Mouse (Mus musculus): ENCODE data around the gene Ncor2. TPM values are rescaled to one million over a fixed set of nuclear protein-coding genes. Genes with fewer than 3 reads are reported as not detected.
A peak's percentile ranks its signal among the peaks of the same experiment; 100 is the strongest.

Ncor2 gene
- polyA plus RNA-seq, 1 experiment, result 91.1 TPM

DNA sequence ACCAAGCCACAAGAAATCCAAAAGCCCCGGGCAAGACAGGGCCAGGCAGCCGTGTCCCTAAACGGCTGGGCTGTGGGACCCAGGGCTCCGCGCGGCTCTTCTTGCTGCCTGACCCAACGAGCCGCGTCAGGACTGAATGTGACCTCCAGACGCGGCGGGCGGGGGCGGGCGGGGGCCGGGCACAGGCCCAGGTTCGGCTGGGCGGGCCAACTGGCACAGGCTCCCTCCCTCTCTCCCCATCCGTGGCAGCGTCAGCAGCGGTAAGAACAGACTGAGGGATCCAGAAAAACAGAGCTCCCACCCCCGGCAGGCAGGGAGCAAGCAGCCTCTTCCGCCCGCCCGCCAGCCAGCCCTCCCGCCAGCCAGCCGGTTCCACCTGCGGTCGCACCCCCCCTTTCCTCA, 120.8 kb downstream of the Ncor2 start:
- Histone ChIP-seq H3K27me3 (ENCODE audit: control insufficient read depth, insufficient read depth, insufficient read length) (no peaks in the 10 kb centered on the region), H3K79me2 (ENCODE audit: control insufficient read depth, insufficient read depth) (peaks cover 91% of the 10 kb centered on the region), H3ac (ENCODE audit: control insufficient read depth, insufficient read length, low read depth) (peak overlapping the region; percentile 65), H3K4me3 (ENCODE audit: insufficient read depth, poor library complexity, severe bottlenecking) (peak overlapping the region; percentile 26), H3K36me3 (ENCODE audit: control insufficient read depth, insufficient read depth) (peaks cover 36% of the 10 kb centered on the region), H3K79me3 (ENCODE audit: low read depth) (peaks cover 27% of the 10 kb centered on the region)
- TF ChIP-seq MYOG (IDR thresholded peaks at IDR 0.05; ENCODE audit: control insufficient read depth, extremely low read depth, insufficient read length) (no peak), CTCF (IDR thresholded peaks at IDR 0.05; ENCODE audit: control insufficient read depth, insufficient read depth, insufficient read length) (no peak), USF1 (IDR thresholded peaks at IDR 0.05; ENCODE audit: low read depth) (no peak), MYOD1 (IDR thresholded peaks at IDR 0.05; ENCODE audit: control insufficient read depth, insufficient read length, low read depth) (no peak), CEBPB (IDR thresholded peaks at IDR 0.05; ENCODE audit: low read depth) (no peak), MAX (IDR thresholded peaks at IDR 0.05) (no peak), FOSL1 (IDR thresholded peaks at IDR 0.05; ENCODE audit: insufficient read depth, low read length, poor library complexity, severe bottlenecking) (no peak)

- peak overlapping the region; percentile 65 for H3ac ChIP-seq (ENCODE audit: control insufficient read depth, insufficient read length, low read depth)
- peak overlapping the region; percentile 26 for H3K4me3 ChIP-seq (ENCODE audit: insufficient read depth, poor library complexity, severe bottlenecking)
- H3K79me2 ChIP-seq (ENCODE audit: control insufficient read depth, insufficient read depth), result peaks cover 92% of the 10 kb centered on the region
- H3K36me3 ChIP-seq (ENCODE audit: control insufficient read depth, insufficient read depth), result peaks cover 36% of the 10 kb centered on the region
- TF ChIP-seq MYOG (IDR thresholded peaks at IDR 0.05; ENCODE audit: control insufficient read depth, extremely low read depth, insufficient read length) (no peak), USF1 (IDR thresholded peaks at IDR 0.05; ENCODE audit: low read depth) (no peak), CEBPB (IDR thresholded peaks at IDR 0.05; ENCODE audit: low read depth) (no peak), FOSL1 (IDR thresholded peaks at IDR 0.05; ENCODE audit: insufficient read depth, low read length, poor library complexity, severe bottlenecking) (no peak), CTCF (IDR thresholded peaks at IDR 0.05; ENCODE audit: control insufficient read depth, insufficient read depth, insufficient read length) (no peak), MYOD1 (IDR thresholded peaks at IDR 0.05; ENCODE audit: control insufficient read depth, insufficient read length, low read depth) (no peak), MAX (IDR thresholded peaks at IDR 0.05) (no peak)
- H3K27me3 ChIP-seq (ENCODE audit: control insufficient read depth, insufficient read depth, insufficient read length), result no peaks in the 10 kb centered on the region
- H3K79me3 ChIP-seq (ENCODE audit: low read depth), result peaks cover 27% of the 10 kb centered on the region
Measured at GRCm38 (mm10) chr5:125057555-125058266, 121.3 kb downstream of the Ncor2 start.

DNA sequence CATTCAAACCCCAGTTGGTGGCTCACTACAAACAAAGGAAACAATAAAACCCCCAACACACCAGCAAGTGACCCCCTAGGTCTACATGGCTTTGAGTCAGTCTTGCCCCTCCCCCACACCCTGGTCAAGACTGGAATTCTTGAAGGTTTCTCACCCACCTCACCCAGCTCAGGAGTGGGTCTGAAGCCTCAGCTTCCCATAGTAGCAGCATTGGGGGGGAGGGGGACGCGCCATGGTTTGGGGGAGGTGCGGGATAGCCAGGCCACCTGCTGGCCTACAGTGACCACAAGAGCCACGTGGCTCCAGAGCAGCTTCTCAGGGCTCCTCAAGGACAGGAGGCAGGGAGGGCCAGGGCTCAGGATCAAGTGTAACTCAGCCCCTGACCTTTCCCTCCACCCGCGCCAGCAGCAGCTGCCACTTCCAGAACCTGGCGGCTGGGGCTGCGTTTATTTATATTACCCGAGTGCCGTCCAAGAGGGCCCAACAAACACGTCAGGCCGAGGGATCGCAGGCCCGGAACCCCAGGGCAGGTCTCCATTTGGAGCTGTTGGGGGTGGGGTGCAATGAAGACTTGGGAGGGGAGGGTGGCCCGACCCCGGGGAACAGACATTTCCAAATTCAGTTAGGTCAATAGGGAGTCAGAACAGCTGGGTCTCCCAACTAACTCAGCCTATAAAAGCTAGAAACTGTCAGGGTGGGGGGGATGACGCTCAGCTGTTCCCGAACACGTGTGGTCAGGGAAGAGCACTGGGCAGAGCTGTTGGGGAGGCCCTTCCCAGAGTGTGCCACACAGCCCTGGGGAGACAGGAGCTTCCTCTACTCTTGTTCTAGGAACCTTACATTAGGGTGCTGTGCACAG, 122.1 kb downstream of the Ncor2 start:
- Histone ChIP-seq H3K27me3 (ENCODE audit: control insufficient read depth, insufficient read depth, insufficient read length) (no peaks in the 10 kb centered on the region), H3ac (ENCODE audit: control insufficient read depth, insufficient read length, low read depth) (peak overlapping the region; percentile 65), H3K36me3 (ENCODE audit: control insufficient read depth, insufficient read depth) (peaks cover 36% of the 10 kb centered on the region), H3K79me3 (ENCODE audit: low read depth) (peaks cover 28% of the 10 kb centered on the region), H3K79me2 (ENCODE audit: control insufficient read depth, insufficient read depth) (peaks cover 91% of the 10 kb centered on the region), H3K4me3 (ENCODE audit: insufficient read depth, poor library complexity, severe bottlenecking) (peak overlapping the region; percentile 14)
- TF ChIP-seq USF1 (IDR thresholded peaks at IDR 0.05; ENCODE audit: low read depth) (peak; percentile 78), FOSL1 (IDR thresholded peaks at IDR 0.05; ENCODE audit: insufficient read depth, low read length, poor library complexity, severe bottlenecking) (no peak), CEBPB (IDR thresholded peaks at IDR 0.05; ENCODE audit: low read depth) (no peak), CTCF (IDR thresholded peaks at IDR 0.05; ENCODE audit: control insufficient read depth, insufficient read depth, insufficient read length) (no peak), MAX (IDR thresholded peaks at IDR 0.05) (peak; percentile 70), MYOG (IDR thresholded peaks at IDR 0.05; ENCODE audit: control insufficient read depth, extremely low read depth, insufficient read length) (no peak), MYOD1 (IDR thresholded peaks at IDR 0.05; ENCODE audit: control insufficient read depth, insufficient read length, low read depth) (peak; percentile 59)

GRCm38 (mm10) chr5:125056331-125056695, 122.7 kb downstream of the Ncor2 start:
- Histone ChIP-seq H3K36me3 (ENCODE audit: control insufficient read depth, insufficient read depth) (peaks cover 36% of the 10 kb centered on the region), H3K27me3 (ENCODE audit: control insufficient read depth, insufficient read depth, insufficient read length) (no peaks in the 10 kb centered on the region), H3K79me3 (ENCODE audit: low read depth) (peaks cover 30% of the 10 kb centered on the region), H3ac (ENCODE audit: control insufficient read depth, insufficient read length, low read depth) (no peak overlapping the region), H3K4me3 (ENCODE audit: insufficient read depth, poor library complexity, severe bottlenecking) (no peak overlapping the region), H3K79me2 (ENCODE audit: control insufficient read depth, insufficient read depth) (peaks cover 93% of the 10 kb centered on the region)
- TF ChIP-seq USF1 (IDR thresholded peaks at IDR 0.05; ENCODE audit: low read depth) (no peak), CEBPB (IDR thresholded peaks at IDR 0.05; ENCODE audit: low read depth) (no peak), FOSL1 (IDR thresholded peaks at IDR 0.05; ENCODE audit: insufficient read depth, low read length, poor library complexity, severe bottlenecking) (no peak), MYOG (IDR thresholded peaks at IDR 0.05; ENCODE audit: control insufficient read depth, extremely low read depth, insufficient read length) (no peak)

- Histone ChIP-seq H3K36me3 (ENCODE audit: control insufficient read depth, insufficient read depth) (peaks cover 40% of the 10 kb centered on the region), H3ac (ENCODE audit: control insufficient read depth, insufficient read length, low read depth) (no peak overlapping the region), H3K4me3 (ENCODE audit: insufficient read depth, poor library complexity, severe bottlenecking) (no peak overlapping the region), H3K27me3 (ENCODE audit: control insufficient read depth, insufficient read depth, insufficient read length) (no peaks in the 10 kb centered on the region), H3K79me3 (ENCODE audit: low read depth) (peaks cover 31% of the 10 kb centered on the region), H3K79me2 (ENCODE audit: control insufficient read depth, insufficient read depth) (peaks cover 93% of the 10 kb centered on the region)
- no peak for TF ChIP-seq USF1 (IDR thresholded peaks at IDR 0.05; ENCODE audit: low read depth)
- TF ChIP-seq CEBPB (IDR thresholded peaks at IDR 0.05; ENCODE audit: low read depth), result no peak
- TF ChIP-seq MAX (IDR thresholded peaks at IDR 0.05), result no peak
- no peak for TF ChIP-seq MYOD1 (IDR thresholded peaks at IDR 0.05; ENCODE audit: control insufficient read depth, insufficient read length, low read depth)
- no peak for TF ChIP-seq MYOG (IDR thresholded peaks at IDR 0.05; ENCODE audit: control insufficient read depth, extremely low read depth, insufficient read length)
- TF ChIP-seq FOSL1 (IDR thresholded peaks at IDR 0.05; ENCODE audit: insufficient read depth, low read length, poor library complexity, severe bottlenecking), result no peak
- TF ChIP-seq CTCF (IDR thresholded peaks at IDR 0.05; ENCODE audit: control insufficient read depth, insufficient read depth, insufficient read length), result no peak
Measured at GRCm38 (mm10) chr5:125055901-125056300, 123.1 kb downstream of the Ncor2 start.
